Mouse (Mus musculus) kidney, adult 2 months (tissue): Measurements from ENCODE around the gene Dnal4.

ENCODE experiments used
- CTCF ChIP-seq: fragments of 200-500 bp; conservative IDR thresholded peaks from 2 replicates; pipeline ENCODE4 v1.5.1; 2011; ENCODE audit warnings: low read depth, mild to moderate bottlenecking, control low read depth, low read length, moderate library complexity, mixed read lengths; ENCODE audit not compliant: insufficient read depth, insufficient read length
- POLR2A ChIP-seq: fragments of 200-500 bp; IDR thresholded peaks from one replicate; pipeline ENCODE4 v1.6.1; 2011; ENCODE audit warnings: low read depth, low read length, control low read depth

GRCm38 (mm10) chr15:79752742-79753419 lies 24.8 kb downstream of the Dnal4 start:
- no peak for TF ChIP-seq POLR2A
- peak; percentile 92 for TF ChIP-seq CTCF
